Mouse (Mus musculus) monocyte, adult 5-6 weeks (primary cell): ENCODE data around the gene Cirbp. TPM values are rescaled to one million over a fixed set of nuclear protein-coding genes. Genes with fewer than 3 reads are reported as not detected.

Experiments
- ATAC-seq: fragments of 153-309, 156-312 bp; replicated peaks from 2 replicates; pipeline ENCODE4 v1.8.0; 2017; ENCODE audit warnings: mild to moderate bottlenecking; ENCODE audit not compliant: low TSS enrichment, insufficient number of reproducible peaks, severe bottlenecking, poor library complexity, low FRiP score
- total RNA-seq: library from RNA; stranded (forward); fragments of 200-1000, 200-491, 200-594 nt; gene quantifications from 3 replicates; pipeline ENCODE4 v1.2.3, GENCODE M21; 2017

Cirbp gene
- total RNA-seq, result 137 to 163 TPM (median 145 TPM) in 3 replicates

- ATAC-seq, result no peak
These were observed at the start of gene Cirbp for GRCm38 (mm10) chr10:80165392-80166128. Gene Cirbp (plus strand): TSS chr10:80165985.

- no peak for ATAC-seq
These were observed 49.2 kb upstream of the Cirbp start for GRCm38 (mm10) chr10:80116563-80116926.

DNA sequence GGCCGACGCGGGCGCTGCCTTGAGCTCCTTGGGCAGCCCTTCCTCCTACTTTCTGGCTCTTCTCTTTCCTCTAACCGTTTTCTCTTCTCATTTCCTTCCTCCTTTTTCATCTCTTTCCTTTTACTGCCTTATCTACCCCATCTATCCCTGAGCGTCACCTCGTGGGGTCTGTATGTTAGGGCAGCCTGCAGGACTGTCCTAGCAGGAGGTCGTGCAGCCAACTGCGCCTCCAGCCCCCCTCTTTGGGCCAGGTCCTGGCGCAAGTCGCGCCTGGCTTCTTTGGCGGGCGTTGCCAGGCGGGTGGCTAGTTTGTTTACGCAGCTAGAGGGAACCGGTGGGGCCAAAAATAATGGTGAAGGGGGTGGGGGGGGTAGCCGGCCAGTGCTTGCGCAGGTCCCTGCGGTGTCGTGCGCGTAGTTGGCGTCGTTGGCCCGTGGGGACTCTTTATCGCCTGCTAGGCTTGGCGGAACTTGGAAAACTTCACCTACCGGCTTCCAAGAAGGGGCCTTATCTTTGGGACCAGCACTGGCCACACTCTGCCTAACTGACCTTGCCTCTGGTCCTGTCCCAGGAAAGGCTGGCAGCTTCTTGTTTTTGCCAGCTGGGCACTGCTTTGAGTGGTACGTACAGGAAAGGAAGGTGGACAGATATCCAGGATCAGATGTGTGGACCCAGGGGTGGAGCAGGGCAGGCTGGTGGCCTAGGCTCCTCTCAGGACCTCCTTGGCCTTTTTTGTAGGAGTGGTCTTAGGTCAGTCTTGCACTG, 48.7 kb upstream of the Cirbp start:
- no peak for ATAC-seq

DNA sequence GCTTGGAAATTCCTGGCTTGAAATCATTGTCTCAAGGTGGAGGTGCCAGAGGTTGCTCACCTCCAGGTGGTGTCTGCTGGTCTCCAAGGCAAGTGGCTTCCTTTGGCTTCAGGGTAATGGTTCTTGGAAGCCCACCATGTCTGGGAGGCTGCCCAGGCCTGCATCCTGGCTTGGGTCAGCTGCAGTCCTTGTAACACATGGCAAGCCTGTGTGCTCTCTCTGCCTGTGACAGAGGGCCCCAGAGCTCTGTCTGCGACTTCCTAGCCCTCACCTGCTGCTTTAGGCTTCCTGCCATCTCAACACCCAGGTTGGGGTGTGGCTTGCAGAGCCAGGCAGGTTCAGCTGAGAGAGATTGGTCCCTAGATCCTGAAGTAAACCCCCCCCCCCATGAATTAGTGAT, 48.0 kb upstream of the Cirbp start:
- no peak for ATAC-seq

DNA sequence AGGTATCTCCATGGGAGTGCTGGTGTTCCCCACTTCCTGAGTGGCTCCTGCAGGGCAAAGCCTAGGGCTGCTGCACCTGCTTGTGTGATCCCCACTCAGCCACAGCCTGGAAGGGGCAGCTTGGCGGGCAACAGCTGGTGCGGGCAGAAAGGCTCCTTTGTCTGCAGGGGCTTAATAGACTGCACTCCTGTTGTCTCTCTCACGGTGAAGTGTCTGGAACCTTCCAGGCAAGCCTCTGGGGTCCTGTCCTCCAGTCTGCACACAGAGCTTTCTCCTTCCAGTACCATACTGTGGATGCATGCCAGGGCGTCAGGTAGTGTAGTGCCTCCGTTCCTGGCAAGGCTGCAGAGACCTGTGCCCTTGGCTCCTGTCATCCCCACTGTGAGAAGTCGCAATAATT, 47.2 kb upstream of the Cirbp start:
- no peak for ATAC-seq

DNA sequence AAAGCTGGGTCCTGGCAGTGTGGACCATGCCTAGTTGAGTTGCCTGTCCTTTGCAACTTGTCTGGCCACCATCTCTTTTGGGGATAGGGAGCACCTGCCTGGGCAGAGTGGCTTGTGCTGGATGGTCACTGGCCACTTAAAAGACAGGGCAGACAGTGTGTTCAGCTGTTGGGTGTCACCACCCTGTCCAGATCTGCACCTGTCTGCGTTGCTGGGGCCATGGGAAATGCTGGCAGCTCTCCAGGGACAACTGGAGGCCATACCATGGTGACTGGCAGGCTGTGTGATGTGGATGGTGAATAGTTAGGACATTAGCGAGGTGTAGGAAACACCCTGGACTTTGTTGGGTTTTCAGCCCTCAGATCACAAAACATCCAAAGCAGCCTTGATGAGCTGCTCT, 45.6 kb upstream of the Cirbp start:
- no peak for ATAC-seq

DNA sequence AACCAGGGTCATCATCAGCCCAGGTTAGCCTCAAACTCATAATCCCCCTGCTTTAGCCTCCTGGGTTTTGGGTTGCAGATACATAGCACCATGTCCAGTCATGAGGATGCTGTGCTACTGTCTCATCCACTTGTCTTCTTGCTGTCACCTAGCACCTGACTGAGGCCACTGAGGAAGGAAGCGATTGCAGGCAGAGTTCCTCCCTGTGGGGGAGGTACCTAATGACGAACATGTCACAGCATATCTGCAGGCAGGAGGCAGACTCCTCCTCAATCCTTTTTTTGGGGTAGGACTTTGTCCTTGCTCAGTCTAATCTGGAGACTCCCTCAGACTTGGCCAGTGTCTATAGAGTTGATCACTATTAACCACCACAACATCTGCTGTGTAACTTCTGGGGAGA, 44.1 kb upstream of the Cirbp start:
- ATAC-seq, result no peak

DNA sequence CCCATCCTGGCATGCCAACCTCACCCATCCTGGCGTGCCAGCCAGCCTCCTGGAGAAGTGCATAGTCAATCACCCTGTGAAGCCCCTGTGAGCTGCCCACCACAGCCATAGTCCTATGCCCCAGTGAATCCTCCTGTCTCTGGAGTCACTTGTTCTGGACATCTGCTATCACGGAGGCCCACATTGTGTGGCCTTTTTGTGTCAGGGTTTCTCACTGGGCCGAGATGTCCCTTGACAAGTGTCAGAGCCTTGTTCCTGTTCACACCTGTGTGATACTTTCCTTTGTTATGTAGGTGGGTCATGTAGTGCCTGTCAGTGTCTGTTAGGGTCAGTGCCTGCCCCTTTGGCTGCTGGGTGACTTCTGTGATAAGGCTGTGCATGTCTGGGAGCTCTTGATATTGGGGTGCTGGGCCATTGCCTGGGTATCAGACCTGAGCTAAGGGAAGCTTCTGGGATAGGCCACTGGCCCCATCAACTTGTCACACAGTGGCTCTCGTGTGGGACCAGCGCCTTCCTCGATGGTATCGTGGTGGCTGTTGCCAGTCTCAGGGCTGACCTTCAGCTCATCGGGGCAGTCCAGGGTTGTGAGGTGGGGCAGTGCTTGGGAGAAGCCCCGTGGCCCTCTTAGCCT, 41.7 kb upstream of the Cirbp start:
- no peak for ATAC-seq

GRCm38 (mm10) chr10:80127920-80128319, 37.9 kb upstream of the Cirbp start:
- no peak for ATAC-seq

DNA sequence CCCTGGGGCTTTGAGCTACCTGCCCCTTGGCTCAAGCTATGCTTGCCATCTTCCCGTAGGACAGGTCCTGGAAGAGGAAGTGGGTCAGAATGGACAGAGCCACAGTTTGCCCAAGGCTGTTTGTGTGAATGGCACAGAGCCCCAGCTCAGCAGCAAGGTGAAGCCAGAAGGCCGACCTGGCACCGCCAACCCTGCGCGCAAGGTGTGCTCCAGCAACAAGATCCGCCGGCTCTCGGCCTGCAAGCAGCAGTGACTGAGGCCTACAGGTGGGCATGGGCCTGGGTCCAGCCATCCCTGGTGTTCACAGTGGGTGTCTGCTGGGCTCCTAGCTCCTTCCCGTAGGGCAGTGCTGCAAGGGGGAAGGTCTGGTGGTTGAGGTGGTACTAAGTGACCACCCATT, 35.9 kb upstream of the Cirbp start:
- no peak for ATAC-seq

DNA sequence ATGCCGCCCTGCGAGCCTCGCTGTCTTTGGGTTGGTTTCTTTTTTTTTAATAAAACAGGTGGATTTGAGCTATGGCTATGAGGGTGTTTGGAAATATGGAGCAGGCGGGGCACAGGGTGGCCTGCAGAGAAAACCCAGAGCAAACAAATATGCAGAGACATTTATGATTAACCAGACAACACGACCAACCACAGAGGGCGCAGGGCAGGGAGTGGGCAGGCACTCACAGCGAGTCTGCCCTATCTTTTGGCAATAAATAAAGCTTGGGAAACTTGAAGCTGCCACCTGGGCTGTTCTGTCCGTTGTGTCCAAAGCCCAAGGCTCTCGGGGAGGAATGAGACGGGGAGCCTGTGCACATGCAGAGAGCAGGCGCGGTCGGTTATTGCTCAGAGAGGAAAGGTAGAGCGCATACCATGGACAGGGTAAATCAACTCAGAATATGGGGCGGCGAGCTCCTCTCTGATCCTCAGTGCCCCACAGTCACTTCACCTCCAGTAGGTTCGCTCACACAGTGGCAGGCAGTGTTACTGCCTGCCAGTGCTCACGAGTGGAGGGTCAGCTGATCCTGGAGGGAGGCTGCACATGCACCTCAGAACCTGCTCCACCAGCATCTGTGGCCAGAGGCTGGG, 35.3 kb upstream of the Cirbp start:
- no peak for ATAC-seq

DNA sequence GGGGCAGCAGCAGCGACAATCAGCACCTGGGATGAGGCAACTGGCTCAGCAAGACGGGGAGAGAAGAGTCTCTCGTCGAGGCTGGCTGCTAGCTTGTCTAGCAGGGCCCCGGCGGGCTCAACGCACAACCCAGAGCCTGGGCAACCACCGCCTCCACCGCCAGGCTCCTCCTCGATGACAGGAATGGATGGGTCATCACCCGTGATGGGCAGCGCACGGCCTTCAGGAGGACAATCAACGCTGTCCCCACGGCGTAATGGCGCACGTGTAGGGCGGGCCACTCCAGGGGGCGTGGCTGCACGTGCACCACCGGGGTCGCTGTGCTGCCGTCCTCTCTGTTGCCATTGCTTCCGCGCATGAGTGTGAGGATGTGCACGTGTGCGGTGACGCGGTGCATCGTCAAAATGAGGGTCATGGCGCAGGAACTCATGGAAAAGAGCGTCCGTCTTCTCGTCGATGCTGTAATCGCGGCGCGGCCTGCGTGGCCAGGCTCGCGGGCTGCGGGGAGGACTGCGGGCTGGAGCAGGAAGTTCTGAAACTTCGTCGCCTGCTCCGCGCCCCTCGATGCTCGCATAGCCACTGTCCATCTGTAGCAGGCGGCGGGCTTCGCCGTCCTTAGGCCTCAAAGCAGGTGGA, 34.4 kb upstream of the Cirbp start:
- ATAC-seq, result no peak

- no peak for ATAC-seq
These were observed 33.8 kb upstream of the Cirbp start for GRCm38 (mm10) chr10:80131952-80132350.

DNA sequence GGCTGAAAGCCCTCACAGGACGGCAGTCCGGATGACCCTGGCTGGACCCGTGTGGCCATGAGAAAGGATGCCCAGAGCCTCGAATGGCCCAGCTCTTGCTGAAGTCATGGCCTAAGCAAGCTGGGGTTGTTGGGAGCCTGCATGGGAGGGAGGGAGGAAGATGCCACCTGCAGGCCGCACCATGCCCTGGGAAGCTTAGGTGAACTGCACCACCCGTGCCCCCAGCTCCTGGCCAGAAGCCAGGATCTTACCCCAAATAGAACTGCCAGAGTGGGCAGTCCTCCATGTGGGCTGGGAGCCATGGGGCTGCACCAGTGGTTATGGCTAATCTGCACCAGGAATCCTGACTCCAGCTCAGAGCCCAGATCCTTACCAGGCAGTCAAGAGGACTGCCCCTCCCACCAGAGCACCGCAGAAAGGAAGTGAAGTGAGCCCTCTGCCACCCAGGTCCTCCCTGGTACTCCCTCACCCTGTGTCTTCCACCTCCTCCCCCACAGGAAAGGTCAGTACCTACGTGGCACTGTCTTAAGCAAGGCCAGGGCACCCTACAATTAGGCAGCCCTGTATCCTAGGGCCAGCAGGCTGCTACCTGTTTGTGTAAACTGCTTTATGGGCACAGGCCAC, 32.4 kb upstream of the Cirbp start:
- ATAC-seq, result peak; percentile 42

GRCm38 (mm10) chr10:80134421-80134820, 31.4 kb upstream of the Cirbp start:
- ATAC-seq, result no peak

- no peak for ATAC-seq
These were observed 30.6 kb upstream of the Cirbp start for GRCm38 (mm10) chr10:80135161-80135560.

DNA sequence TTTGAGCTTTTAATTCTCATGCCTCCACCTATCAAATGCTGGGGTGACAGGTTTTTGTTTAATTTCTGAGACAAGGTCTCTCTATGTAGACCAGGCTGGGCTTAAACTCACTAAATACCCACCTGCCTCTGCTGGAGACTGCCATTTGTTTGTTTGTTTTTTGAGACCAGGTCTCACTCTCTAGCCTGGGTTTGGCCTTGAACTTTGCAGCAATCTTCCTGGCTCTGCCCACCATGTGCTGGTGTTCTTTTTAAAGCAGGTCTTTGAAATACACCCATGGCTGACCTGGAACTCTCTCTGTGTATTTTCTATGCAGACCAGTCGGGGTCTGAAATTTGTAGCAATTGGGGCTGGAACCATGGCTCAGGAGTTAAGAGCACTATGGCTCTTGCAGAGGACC, 30.1 kb upstream of the Cirbp start:
- ATAC-seq, result no peak

GRCm38 (mm10) chr10:80136179-80136951, 29.4 kb upstream of the Cirbp start:
- ATAC-seq, result no peak
